Mouse (Mus musculus) forebrain, embryonic 11.5 days (tissue): ENCODE measurements at regions not wholly inside any gene's neighbourhood (a gene's known extent, or its start where the extent isn't known, plus 50 kb on each side); places are given as distances from the start of the nearest gene placed in this dataset.

Experiments
- ATAC-seq: fragments of 200-750 bp; cut with Nextera tagmentation; replicated peaks from 2 replicates; pipeline ENCODE4 v1.8.0; 2017; ENCODE audit warnings: moderate TSS enrichment; ENCODE audit not compliant: low FRiP score
- DNase-seq: peaks from one replicate; pipeline ENCODE4 v3.0.0-alpha.2; 2017; ENCODE audit warnings: low spot score
- H3K27ac ChIP-seq: fragments of 300-500 bp; sonication (generic); 2 replicates; pipeline ENCODE4 v1.5.1; 2014; ENCODE audit warnings: low read depth, low read length
- H3K27me3 ChIP-seq: fragments of 300-500 bp; sonication (generic); 2 replicates; pipeline ENCODE4 v1.6.1; 2014; ENCODE audit warnings: mild to moderate bottlenecking, low read length, mixed read lengths; ENCODE audit not compliant: control insufficient read depth, insufficient read depth
- H3K36me3 ChIP-seq: fragments of 300-500 bp; sonication (generic); 2 replicates; pipeline ENCODE4 v1.6.1; 2014; ENCODE audit warnings: mild to moderate bottlenecking, low read length, moderate library complexity, mixed read lengths; ENCODE audit not compliant: control insufficient read depth, insufficient read depth
- H3K4me1 ChIP-seq: fragments of 300-500 bp; sonication (generic); replicated peaks from 2 replicates; pipeline ENCODE4 v1.6.1; 2014; ENCODE audit warnings: low read length, mixed read lengths; ENCODE audit not compliant: control insufficient read depth, insufficient read depth
- H3K4me2 ChIP-seq: fragments of 300-500 bp; sonication (generic); 2 replicates; pipeline ENCODE4 v1.6.1; 2014; ENCODE audit warnings: low read depth, mild to moderate bottlenecking, low read length, moderate library complexity, mixed read lengths; ENCODE audit not compliant: severe bottlenecking
- H3K4me3 ChIP-seq: fragments of 300-500 bp; sonication (generic); 2 replicates; pipeline ENCODE4 v1.5.1; 2014; ENCODE audit warnings: low read depth, low read length
- H3K9ac ChIP-seq: fragments of 300-500 bp; sonication (generic); 2 replicates; pipeline ENCODE4 v1.6.1; 2014; ENCODE audit warnings: low read length
- H3K9me3 ChIP-seq: fragments of 300-500 bp; sonication (generic); 2 replicates; pipeline ENCODE4 v1.6.1; 2016; ENCODE audit warnings: low read length, mixed read lengths; ENCODE audit not compliant: control insufficient read depth
- WGBS: fragments of 180-500 bp; shearing (Covaris S2); extraction: QIAGEN DNeasy Blood & Tissue Kit; methylation state at CpG from one replicate; pipeline ENCODE4 v1.1.7; 2014; 5-methylcytosine and 5-hydroxymethylcytosine counted together

DNA sequence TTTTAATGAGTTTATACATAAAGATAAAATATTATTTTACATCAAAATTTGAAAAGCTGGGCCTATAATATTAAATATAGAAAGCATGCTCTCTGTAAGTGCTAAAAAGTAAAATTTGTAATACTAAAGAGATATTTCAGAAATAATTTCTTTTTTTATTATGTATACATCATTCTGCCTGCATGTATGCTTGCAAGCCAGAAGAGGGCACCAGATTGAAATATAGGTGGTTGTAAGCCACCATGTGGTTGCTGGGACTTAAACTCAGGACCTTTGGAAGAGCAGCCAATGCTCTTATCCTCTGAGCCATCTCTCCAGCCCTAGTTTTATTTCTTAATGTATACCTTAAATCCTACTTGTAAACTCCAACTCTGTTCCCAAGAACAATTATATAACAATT, 231.7 kb upstream of the Pitrm1 start:
- H3K9me3 ChIP-seq = no peaks in the 10 kb centered on the region
- H3K4me2 ChIP-seq = no peak overlapping the region
- H3K27ac ChIP-seq = no peak overlapping the region
- DNase-seq (no peak), ATAC-seq (no peak)
- no peaks in the 10 kb centered on the region for H3K36me3 ChIP-seq
- no peaks in the 10 kb centered on the region for H3K27me3 ChIP-seq
- H3K9ac ChIP-seq = no peak overlapping the region
- no peaks in the 10 kb centered on the region for H3K4me1 ChIP-seq
- H3K4me3 ChIP-seq = no peak overlapping the region

DNA sequence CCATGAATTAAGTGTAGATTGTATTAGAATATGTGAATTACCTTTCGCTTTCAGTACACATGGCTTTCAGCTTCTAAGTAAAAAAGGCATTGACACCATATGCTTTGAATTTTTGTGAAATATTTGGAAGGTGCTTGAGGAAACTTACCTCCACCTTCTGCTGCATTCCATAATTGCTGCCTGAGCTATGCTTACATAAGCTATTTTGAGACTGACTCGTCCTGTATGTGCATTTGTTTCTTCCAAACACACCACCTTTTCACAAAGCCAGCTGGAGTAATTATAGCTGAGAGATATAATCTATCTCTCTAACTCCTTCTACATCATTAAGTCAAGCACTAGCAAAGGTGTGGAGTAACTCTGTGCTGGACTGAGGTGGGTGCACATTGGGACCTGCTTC, 224.0 kb upstream of the Pitrm1 start:
- Histone ChIP-seq H3K9ac (no peak overlapping the region), H3K4me1 (no peaks in the 10 kb centered on the region), H3K4me3 (no peak overlapping the region), H3K9me3 (no peaks in the 10 kb centered on the region), H3K27ac (no peak overlapping the region), H3K36me3 (no peaks in the 10 kb centered on the region), H3K27me3 (no peaks in the 10 kb centered on the region), H3K4me2 (no peak overlapping the region)
- 85% methylated on average over 2 of the region's 2 CpGs for WGBS
- no peak for ATAC-seq
- DNase-seq = no peak

DNA sequence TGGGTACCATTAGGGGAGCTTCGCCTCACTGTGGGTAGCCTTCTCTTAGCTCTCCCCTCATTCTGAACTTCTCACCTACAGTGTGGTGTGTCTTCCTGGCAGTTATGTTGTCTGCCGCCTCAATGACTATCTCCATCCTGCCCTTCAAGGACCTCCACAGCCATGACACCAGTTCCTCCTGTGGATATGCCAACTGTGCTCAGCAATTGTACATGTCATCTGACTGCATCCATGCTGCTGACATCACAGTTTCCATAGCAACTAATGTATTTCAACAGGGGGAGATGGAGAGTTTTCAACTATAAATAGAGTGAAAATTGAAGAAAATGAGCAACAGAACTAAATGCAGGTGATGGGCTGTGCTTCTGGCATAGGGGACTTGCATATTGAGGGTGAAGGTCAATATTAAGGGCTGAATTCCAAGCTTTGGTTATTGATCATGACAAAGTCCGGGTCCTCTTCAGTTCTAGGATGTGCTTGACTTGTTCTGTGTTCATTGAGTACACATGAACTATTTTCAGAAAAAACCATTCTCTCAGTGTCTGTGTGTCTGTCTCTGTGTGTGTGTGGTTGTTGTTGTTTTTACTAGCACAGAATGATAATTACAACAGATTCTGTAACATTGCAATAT, 217.5 kb upstream of the Pitrm1 start:
- WGBS = 93% methylated on average over 3 of the region's 3 CpGs

DNA sequence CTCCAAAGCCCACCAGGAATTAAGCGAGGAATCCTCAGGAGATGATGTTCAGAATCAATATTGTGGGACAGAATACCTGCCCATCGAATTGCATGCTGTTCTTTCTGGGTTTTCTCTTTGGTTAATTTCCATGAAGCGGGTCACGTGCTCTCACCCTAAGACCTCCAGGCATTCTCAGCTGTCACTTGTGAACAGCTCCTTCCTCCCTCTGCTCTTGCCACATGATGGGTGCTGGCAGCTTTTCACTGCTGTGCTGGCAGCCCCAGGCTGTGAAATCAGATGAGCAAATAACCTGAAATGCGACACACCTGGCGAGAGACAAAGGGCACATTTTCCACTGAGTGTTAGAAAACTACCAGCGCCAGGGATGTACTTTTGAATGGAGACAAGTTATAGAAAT, 207.8 kb upstream of the Pitrm1 start:
- DNase-seq = no peak
- no peaks in the 10 kb centered on the region for H3K27me3 ChIP-seq

More for the DNA sequence above, 217.5 kb upstream of the Pitrm1 start:
- Histone ChIP-seq H3K9ac (no peak overlapping the region), H3K4me2 (no peak overlapping the region), H3K27me3 (no peaks in the 10 kb centered on the region), H3K36me3 (no peaks in the 10 kb centered on the region), H3K9me3 (no peaks in the 10 kb centered on the region), H3K27ac (no peak overlapping the region), H3K4me3 (no peak overlapping the region), H3K4me1 (no peaks in the 10 kb centered on the region)
- ATAC-seq (no peak), DNase-seq (no peak)

DNA sequence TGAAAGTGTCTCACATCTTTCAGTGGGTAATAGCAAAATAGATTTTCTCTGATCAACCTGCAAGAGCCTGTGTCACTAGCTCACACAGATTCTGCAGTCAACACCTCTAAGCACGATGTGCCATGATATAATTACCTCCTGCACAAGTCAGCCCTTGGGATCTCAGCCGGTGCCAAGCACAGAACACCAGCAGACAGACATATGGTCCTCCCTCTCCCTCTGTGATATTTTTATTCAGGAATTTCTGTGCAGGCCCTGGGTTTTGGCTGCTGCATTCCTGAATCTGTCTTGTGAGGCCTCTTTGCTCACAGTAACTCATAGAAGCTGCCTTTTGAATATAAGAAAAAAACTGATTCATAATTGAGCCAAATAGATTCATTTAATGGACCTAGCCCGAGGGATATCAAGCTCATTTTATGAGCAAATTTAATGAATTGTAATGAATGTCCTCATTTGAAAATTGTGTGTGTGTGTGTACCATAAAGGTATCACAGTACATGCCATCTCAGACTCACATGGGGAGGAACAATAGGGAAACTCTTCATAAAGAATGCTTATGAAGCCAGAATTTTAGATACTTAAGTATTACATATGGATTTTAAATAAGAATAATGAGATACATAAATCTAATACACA, 206.7 kb upstream of the Pitrm1 start:
- no peak overlapping the region for H3K4me2 ChIP-seq
- no peaks in the 10 kb centered on the region for H3K36me3 ChIP-seq
- no peaks in the 10 kb centered on the region for H3K4me1 ChIP-seq
- WGBS = 79% methylated on average over 3 of the region's 3 CpGs
- ATAC-seq (no peak), DNase-seq (no peak)
- H3K9ac ChIP-seq = no peak overlapping the region
- H3K9me3 ChIP-seq = no peaks in the 10 kb centered on the region
- H3K27ac ChIP-seq = no peak overlapping the region
- H3K4me3 ChIP-seq = no peak overlapping the region
- H3K27me3 ChIP-seq = no peaks in the 10 kb centered on the region

More for the DNA sequence above, 207.8 kb upstream of the Pitrm1 start:
- no peak overlapping the region for H3K9ac ChIP-seq
- no peak overlapping the region for H3K4me2 ChIP-seq
- H3K4me3 ChIP-seq = no peak overlapping the region
- no peaks in the 10 kb centered on the region for H3K4me1 ChIP-seq
- WGBS = 84% methylated on average over 7 of the region's 7 CpGs
- no peak for ATAC-seq
- H3K9me3 ChIP-seq = no peaks in the 10 kb centered on the region
- no peak overlapping the region for H3K27ac ChIP-seq
- no peaks in the 10 kb centered on the region for H3K36me3 ChIP-seq

DNA sequence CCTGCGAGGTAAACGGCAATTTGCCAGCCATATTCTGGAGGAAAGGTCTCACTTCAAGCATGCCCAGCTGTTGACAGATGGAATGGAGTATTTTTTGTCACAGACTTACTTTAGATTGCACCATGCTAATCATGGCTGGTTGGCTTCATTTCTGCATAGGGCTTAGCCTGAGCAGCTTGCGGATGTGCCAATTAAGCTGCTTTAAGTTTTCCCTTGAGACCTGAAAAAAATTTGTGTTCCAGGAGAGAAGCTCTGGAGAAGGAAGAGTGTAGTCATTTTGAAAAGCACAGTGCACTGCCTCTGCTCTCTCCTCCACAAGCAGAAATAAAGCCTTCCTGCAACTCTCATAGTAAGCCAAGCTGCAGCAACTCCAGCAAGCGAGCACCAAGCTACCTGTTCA, 182.8 kb upstream of the Pitrm1 start:
- Histone ChIP-seq H3K4me3 (no peak overlapping the region), H3K27me3 (no peaks in the 10 kb centered on the region), H3K4me1 (no peaks in the 10 kb centered on the region), H3K9me3 (no peaks in the 10 kb centered on the region), H3K4me2 (no peak overlapping the region), H3K9ac (no peak overlapping the region), H3K36me3 (no peaks in the 10 kb centered on the region), H3K27ac (no peak overlapping the region)
- DNase-seq (no peak), ATAC-seq (no peak)
- 89% methylated on average over 4 of the region's 4 CpGs for WGBS

DNA sequence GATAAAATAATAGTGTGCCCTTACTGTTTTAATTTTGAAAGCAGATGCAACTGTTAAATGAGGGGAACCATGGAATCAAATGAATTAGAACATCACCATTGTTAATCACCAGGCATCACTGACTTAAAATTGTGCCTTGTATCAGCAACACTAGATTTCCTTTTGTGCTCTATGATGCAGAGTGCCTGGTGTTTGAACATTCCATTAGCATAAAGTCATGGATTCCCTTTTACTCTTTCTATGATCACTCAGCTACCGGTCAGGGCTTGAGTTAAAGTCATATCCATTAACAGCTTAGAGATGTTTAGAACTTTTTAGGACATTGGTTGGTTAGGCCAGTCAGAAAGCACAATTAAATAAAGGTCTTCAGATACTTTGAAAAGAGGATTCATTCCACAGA, 180.3 kb upstream of the Pitrm1 start:
- H3K27me3 ChIP-seq = no peaks in the 10 kb centered on the region
- H3K9ac ChIP-seq = no peak overlapping the region
- DNase-seq = no peak
- H3K4me2 ChIP-seq = no peak overlapping the region
- no peak overlapping the region for H3K4me3 ChIP-seq
- no peaks in the 10 kb centered on the region for H3K36me3 ChIP-seq
- 84% methylated on average over 1 of the region's 1 CpGs for WGBS
- H3K9me3 ChIP-seq = no peaks in the 10 kb centered on the region
- no peak overlapping the region for H3K27ac ChIP-seq
- no peaks in the 10 kb centered on the region for H3K4me1 ChIP-seq
- ATAC-seq = no peak

DNA sequence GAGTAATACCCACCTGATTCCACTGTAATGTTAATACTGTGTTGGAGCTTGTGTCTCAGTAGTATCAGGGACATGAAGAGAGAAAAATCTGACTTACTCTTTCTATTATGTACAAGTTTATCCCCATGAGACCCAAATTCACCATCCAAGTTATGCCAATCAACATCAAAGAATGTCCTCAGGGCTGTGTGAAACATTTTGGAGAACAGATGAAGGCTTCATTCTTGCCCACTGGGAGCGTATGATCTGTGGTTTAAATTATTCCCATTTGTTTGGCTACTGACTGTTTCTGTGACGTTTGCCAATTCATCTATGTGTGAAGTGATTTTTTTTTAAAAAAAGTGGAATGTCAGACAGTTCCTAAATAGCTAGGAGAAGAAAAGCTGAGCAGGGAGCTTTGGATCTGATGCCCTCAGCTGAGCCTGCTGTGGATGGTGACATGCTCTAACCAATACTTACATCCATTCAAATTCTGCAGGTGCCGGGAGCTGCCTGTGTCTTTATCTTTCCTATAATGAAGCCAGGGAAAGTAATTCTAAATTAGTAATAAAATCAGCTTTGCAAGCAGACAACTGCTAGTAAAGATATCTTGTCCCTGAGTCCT, 173.3 kb upstream of the Pitrm1 start:
- Histone ChIP-seq H3K36me3 (no peaks in the 10 kb centered on the region), H3K27ac (no peak overlapping the region), H3K4me1 (no peaks in the 10 kb centered on the region), H3K4me3 (no peak overlapping the region), H3K4me2 (no peak overlapping the region), H3K9ac (no peak overlapping the region), H3K9me3 (no peaks in the 10 kb centered on the region), H3K27me3 (no peaks in the 10 kb centered on the region)
- 82% methylated on average over 3 of the region's 3 CpGs for WGBS
- ATAC-seq = no peak
- no peak for DNase-seq

DNA sequence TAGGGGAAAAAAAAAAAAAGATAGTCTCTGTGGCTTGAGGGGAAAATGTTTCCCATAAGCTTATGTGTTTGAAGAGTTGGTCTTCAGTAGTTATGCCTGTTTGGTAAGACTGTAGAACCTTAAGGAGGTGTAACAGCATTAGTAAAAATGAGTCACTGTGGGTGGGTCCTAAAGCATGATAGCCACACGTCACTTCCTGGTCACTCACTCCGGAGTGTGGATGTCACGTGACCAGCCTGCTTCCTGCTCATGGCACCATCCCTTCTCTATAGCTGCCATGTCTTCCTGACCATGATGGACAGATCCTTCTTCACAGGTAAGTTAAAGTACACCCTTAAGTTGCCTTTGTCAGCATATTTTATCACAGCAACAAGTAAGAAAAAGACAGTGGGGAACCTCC, 170.0 kb upstream of the Pitrm1 start:
- no peak overlapping the region for H3K4me3 ChIP-seq
- no peak overlapping the region for H3K4me2 ChIP-seq
- 96% methylated on average over 3 of the region's 3 CpGs for WGBS
- no peak overlapping the region for H3K27ac ChIP-seq
- H3K36me3 ChIP-seq = no peaks in the 10 kb centered on the region
- no peaks in the 10 kb centered on the region for H3K9me3 ChIP-seq
- H3K4me1 ChIP-seq = no peaks in the 10 kb centered on the region
- ATAC-seq (no peak), DNase-seq (no peak)
- no peak overlapping the region for H3K9ac ChIP-seq
- H3K27me3 ChIP-seq = no peaks in the 10 kb centered on the region
